Mouse (Mus musculus) megakaryocyte, embryonic 14.5 days (primary cell): ENCODE data around the gene Macrod1. TPM values are rescaled to one million over a fixed set of nuclear protein-coding genes. Genes with fewer than 3 reads are reported as not detected.

ENCODE experiments used
- H3K27me3 ChIP-seq: replicated peaks from 2 replicates; pipeline ENCODE3; 2012; ENCODE audit warnings: inconsistent platforms
- H3K36me3 ChIP-seq: replicated peaks from 2 replicates; pipeline ENCODE3; 2012; ENCODE audit warnings: low read length, inconsistent platforms, mixed read lengths
- H3K4me1 ChIP-seq: 2 replicates; pipeline ENCODE4 v1.6.1; 2012; ENCODE audit warnings: inconsistent platforms
- H3K4me3 ChIP-seq: replicated peaks from 2 replicates; pipeline ENCODE3; 2012; ENCODE audit warnings: moderate library complexity, mild to moderate bottlenecking, inconsistent platforms
- H3K9me3 ChIP-seq: 2 replicates; pipeline ENCODE4 v1.6.1; 2012; ENCODE audit warnings: inconsistent platforms
- FLI1 ChIP-seq: IDR thresholded peaks from 2 replicates; pipeline ENCODE4 v1.6.1; 2012; ENCODE audit warnings: low read length, inconsistent platforms, mixed read lengths
- GATA1 ChIP-seq: IDR thresholded peaks from 3 replicates; pipeline ENCODE4 v1.6.1; 2012; ENCODE audit warnings: mixed read lengths, low read length, inconsistent platforms, borderline replicate concordance
- polyA plus RNA-seq: library from polyadenylated mRNA; stranded (reverse); fragments of >175 nt; gene quantifications from 2 replicates; pipeline ENCODE4 v1.2.3, GENCODE M21; 2012; ENCODE audit warnings: low replicate concordance; ENCODE audit not compliant: insufficient read depth

Gene Macrod1
- polyA plus RNA-seq, 1 experiment = 14.0 TPM

DNA sequence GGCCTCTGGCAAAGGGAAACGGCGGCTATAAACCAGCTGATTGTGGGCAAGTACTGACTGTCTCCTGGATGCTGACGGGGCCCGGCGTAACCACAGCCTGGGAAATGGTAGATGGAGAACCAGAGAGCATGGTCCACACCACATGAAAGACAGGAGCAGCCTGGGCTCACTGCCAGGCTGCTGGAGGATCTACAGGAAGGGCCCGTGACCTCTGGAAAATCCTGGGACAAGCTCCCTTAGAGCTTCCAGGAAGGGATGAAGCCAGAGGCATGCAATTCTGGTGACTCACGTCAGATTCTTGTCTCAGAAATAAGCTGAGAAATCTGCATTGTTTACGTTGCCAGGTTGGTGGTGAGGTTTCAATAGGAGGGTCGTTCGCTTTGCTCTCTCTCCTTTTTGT is 1.8 kb upstream of the Macrod1 start:
- peaks cover 40% of the 10 kb centered on the region for H3K4me1 ChIP-seq
- H3K36me3 ChIP-seq = no peaks in the 10 kb centered on the region
- H3K4me3 ChIP-seq = no peak overlapping the region
- TF ChIP-seq GATA1 (no peak), FLI1 (no peak)
- peaks cover 19% of the 10 kb centered on the region for H3K27me3 ChIP-seq
- H3K9me3 ChIP-seq = peaks cover 16% of the 10 kb centered on the region

DNA sequence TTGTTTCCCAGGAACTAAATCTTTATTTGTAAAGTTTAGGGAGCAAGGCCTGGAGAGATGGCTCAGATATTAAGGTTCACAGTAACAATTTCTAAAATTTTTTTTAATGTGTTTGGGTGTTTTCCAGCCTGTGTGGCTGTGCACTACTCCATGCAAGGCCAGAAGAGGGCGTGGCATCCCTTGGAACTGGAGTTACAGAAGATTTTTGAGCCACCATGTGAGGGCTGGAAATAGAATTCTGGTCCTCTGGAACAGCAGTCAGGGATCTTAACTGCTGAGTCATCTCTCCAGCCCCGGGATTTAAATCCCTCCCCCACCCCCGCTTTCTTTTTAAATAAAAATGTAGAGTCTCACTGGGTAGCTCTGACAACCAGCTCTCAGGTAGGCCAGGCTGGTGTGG is 1.4 kb upstream of the Macrod1 start:
- peaks cover 40% of the 10 kb centered on the region for H3K4me1 ChIP-seq
- TF ChIP-seq FLI1 (no peak), GATA1 (no peak)
- no peaks in the 10 kb centered on the region for H3K36me3 ChIP-seq
- peaks cover 12% of the 10 kb centered on the region for H3K9me3 ChIP-seq
- H3K4me3 ChIP-seq = no peak overlapping the region
- H3K27me3 ChIP-seq = peaks cover 22% of the 10 kb centered on the region

DNA sequence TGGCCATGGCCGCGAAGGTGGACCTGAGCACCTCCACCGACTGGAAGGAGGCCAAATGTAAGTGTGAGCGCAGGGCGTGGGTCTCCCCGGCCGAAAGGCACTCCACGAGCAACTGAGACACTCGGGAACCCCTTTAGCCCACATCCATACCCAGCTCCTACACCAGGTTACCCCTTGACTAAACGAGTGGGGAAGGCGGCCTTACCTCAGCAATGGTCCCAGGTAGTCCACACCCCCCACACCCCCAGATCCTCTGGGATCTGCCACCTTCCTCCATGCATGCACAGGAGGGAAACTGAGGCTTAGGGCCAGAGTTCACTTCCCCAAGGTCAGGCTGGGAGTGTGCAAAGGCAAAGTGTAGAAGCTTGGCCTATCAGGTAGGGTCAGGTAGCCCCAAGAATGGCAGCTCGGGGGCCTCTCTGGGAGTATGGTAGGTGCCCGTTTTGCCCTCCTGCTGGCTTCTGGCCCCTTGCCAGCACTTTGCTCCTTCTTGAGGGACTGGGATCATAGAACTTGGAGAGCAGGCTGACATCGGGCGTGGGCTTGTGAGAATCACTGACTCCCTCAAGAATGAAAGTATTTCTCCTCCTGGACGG is 614 bp downstream of the Macrod1 start:
- Histone ChIP-seq H3K9me3 (no peaks in the 10 kb centered on the region), H3K27me3 (peaks cover 29% of the 10 kb centered on the region), H3K4me3 (peak overlapping the region; percentile 94), H3K36me3 (no peaks in the 10 kb centered on the region), H3K4me1 (peaks cover 44% of the 10 kb centered on the region)
- no peak for TF ChIP-seq GATA1
- no peak for TF ChIP-seq FLI1

DNA sequence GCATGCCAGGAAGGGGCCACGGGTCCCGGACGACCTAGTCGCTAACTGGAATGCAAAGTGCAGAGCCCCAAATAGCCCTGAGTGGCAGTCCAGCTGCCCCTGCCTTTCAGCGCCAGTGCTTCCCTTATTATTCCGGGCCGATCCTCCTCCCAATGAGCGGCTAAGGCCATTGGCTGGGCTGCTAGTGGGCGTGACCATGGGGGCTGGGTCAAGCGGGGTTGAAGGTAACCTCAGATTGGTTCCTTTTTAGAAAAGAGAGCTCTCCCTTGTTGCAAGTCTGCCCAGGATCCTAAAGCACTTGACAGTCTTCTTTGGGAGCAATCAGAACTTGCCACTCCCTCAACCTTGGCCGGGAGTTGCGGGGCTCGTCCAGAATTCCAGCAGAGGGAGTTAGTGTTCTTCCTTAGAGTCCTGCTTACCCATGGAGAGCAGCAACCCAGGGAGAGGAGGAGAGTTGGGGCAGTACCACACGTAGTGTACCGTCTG is 1.2 kb downstream of the Macrod1 start:
- H3K4me3 ChIP-seq = peak overlapping the region; percentile 94
- H3K9me3 ChIP-seq = no peaks in the 10 kb centered on the region
- peaks cover 44% of the 10 kb centered on the region for H3K4me1 ChIP-seq
- TF ChIP-seq FLI1 = no peak
- TF ChIP-seq GATA1 = no peak
- peaks cover 29% of the 10 kb centered on the region for H3K27me3 ChIP-seq
- H3K36me3 ChIP-seq = no peaks in the 10 kb centered on the region

DNA sequence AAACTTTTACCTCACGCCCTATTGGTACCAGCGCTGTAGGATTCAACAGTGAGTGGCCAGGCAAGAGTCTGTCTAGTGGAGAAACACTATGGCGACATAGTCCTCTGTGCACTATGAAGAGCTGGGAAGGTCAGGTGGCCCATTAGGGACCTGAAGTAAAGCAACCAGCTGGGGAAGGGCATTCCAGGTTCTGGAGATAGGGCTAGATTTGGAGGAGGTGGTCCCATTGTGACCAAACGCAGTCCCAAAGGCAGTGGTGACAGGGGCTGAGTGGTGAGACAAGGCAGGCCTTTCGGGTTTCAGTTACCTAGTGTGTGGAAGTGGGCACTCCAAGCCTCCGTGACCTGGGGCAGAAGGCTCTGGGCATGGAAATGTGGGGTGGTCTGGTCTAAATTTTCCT is 1.9 kb downstream of the Macrod1 start:
- Histone ChIP-seq H3K27me3 (peaks cover 34% of the 10 kb centered on the region), H3K36me3 (no peaks in the 10 kb centered on the region), H3K9me3 (no peaks in the 10 kb centered on the region), H3K4me1 (peaks cover 41% of the 10 kb centered on the region), H3K4me3 (no peak overlapping the region)
- TF ChIP-seq FLI1 (no peak), GATA1 (no peak)

DNA sequence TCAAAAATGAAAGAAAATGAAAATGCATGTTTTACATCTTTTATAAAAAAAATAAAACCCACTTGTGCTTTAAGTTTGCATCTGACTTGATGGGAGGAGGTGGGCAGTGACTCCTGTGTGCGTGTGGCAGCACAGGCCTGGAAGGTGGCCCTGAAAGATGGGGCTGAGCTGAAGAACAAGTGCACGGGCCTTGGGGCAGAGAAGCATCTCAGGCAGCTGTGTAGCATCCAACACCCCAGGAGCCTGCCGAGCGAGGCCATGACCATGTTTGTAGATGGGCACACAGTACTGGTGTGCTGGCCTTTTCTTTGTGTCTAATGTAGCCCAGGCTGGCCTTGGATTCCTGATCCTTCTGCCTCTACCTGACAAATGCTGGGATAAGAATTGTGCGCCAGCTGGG is 5.5 kb downstream of the Macrod1 start:
- TF ChIP-seq FLI1 (no peak), GATA1 (no peak)
- no peaks in the 10 kb centered on the region for H3K9me3 ChIP-seq
- H3K36me3 ChIP-seq = no peaks in the 10 kb centered on the region
- H3K27me3 ChIP-seq = peaks cover 44% of the 10 kb centered on the region
- H3K4me3 ChIP-seq = no peak overlapping the region
- peaks cover 42% of the 10 kb centered on the region for H3K4me1 ChIP-seq

DNA sequence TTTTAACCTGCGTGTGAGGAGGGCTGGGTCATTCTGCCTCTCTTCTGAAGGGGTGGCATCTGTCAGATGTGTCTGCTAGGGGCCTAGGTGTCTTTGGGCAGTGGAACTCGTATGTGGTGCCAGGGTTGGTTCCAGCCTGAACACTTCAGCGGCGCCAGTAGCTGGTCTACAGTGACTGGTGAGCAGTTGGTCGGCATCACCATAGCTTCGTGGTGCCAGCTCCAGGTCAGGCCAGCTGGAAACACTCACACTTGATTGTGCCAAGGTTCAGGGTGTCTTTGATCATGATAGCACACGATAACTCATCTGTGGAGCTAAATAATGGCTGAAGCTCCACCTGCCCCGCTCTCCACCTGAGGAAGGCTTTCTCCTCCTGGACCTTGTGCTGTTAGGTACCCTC is 6.3 kb downstream of the Macrod1 start:
- Histone ChIP-seq H3K4me3 (no peak overlapping the region), H3K36me3 (no peaks in the 10 kb centered on the region), H3K9me3 (no peaks in the 10 kb centered on the region), H3K27me3 (peaks cover 46% of the 10 kb centered on the region), H3K4me1 (peaks cover 42% of the 10 kb centered on the region)
- no peak for TF ChIP-seq FLI1
- no peak for TF ChIP-seq GATA1

DNA sequence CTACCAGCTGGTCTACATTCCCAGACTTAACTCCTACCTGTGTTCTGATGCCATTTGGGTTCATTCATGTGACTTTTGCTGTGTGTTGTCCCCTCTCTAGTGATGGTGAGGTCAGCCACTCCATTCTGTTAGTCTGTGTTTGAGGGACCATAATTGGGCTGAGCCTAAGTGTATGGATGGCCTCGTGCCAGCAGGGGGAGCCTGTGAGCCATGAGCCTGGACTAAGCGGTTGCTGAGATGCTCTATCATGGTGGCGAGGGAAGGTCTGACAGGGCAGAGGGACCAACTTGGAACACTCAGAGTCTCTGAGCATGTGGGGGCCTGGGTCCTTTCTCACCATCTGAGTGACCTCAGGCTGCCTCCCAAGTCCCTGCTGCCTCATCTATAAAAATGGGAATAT is 8.0 kb downstream of the Macrod1 start:
- TF ChIP-seq GATA1 (no peak), FLI1 (no peak)
- H3K27me3 ChIP-seq = peaks cover 50% of the 10 kb centered on the region
- no peak overlapping the region for H3K4me3 ChIP-seq
- no peaks in the 10 kb centered on the region for H3K9me3 ChIP-seq
- no peaks in the 10 kb centered on the region for H3K36me3 ChIP-seq
- peaks cover 54% of the 10 kb centered on the region for H3K4me1 ChIP-seq

DNA sequence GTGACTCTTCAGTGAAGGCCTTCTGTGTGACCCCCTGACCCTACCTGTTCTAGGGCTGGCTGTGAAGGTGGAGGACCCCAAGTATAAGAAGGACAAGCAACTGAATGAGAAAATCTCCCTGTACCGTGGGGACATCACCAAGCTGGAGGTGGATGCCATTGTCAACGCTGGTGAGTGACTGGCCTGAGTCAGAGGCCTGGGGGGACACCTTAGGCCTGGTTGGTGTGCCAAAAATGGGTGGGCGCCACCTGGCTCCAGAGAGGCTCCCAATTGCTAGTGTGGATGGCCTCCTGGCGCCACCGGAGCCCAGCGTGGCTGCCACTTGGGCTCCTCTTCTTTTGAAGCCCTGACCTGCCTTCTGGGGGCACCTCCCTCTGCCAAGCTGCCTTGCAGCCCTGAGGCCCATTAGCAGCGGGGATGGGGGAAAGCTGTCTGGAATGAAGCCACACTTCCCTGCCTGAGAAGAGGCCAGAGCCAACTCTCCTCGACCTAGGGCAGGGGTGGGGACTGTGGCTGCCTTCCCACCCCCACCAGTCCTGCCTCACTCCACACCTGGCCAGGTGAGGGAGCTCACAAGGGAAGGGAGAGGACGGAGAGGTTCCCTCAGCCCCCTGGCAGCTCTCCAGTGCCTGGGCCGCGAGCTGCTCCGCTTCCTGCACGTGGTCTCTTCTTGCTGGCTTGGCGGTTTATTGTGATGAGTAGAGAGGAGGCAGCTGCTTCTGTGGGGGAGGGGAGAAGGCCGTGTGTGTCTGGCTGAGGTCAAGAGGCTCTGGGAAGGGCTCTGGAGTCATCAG is 9.6 kb downstream of the Macrod1 start:
- TF ChIP-seq FLI1 = no peak
- TF ChIP-seq GATA1 = no peak
- no peaks in the 10 kb centered on the region for H3K9me3 ChIP-seq
- H3K27me3 ChIP-seq = peaks cover 57% of the 10 kb centered on the region
- peaks cover 54% of the 10 kb centered on the region for H3K4me1 ChIP-seq
- H3K4me3 ChIP-seq = peak overlapping the region; percentile 76
- H3K36me3 ChIP-seq = no peaks in the 10 kb centered on the region

DNA sequence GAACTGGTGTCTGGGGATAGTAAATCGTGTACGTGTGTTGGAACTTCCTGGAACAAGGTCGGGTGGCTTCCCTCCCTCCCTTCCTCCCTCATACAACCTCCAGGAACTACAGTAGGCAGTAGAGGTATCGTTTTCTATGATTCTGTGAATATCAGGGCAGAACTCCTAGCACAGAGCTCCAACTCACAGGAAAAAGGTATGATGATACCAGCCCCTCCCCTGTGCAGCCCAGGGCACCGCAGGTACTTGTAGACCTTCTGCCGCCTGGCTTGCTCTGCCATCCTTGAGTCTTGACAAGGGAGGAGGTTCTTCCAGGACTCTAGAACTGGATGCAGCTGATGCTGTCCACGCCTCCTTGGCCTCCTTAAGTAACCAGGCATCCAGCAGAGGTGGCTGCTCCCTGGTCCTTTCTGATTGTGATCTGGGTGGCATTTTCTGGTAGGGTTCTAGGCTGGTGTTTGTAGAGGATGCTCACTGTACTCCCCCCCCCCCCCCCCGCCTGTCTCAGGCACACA is 10.3 kb downstream of the Macrod1 start:
- Histone ChIP-seq H3K27me3 (peaks cover 59% of the 10 kb centered on the region), H3K9me3 (no peaks in the 10 kb centered on the region), H3K36me3 (no peaks in the 10 kb centered on the region), H3K4me3 (peak overlapping the region; percentile 76), H3K4me1 (peaks cover 50% of the 10 kb centered on the region)
- TF ChIP-seq FLI1 (no peak), GATA1 (no peak)
